Mouse (Mus musculus) CH12.LX (cell line): Measurements from ENCODE around the gene Pigl.

Experiments used
- CTCF ChIP-seq, 2 experiments: IDR thresholded peaks in 1 of 2; conservative IDR thresholded peaks in 1 of 2; 2 replicates each; pipeline ENCODE4 v1.5.1; 2011 to 2012; ENCODE audit warnings: low read depth in 2 of 2, low read length in 2 of 2, improper control_type of control experiment in 1 of 2, inconsistent platforms in 1 of 2, mild to moderate bottlenecking in 1 of 2, moderate library complexity in 1 of 2
- NRF1 ChIP-seq: IDR thresholded peaks from 2 replicates; pipeline ENCODE4 v1.6.1; 2014; ENCODE audit warnings: low read depth, mild to moderate bottlenecking, inconsistent platforms, low read length, improper control_type of control experiment, moderate library complexity
- POLR2A ChIP-seq: IDR thresholded peaks from 2 replicates; pipeline ENCODE4 v1.6.1; 2011; ENCODE audit warnings: low read depth, mild to moderate bottlenecking, improper control_type of control experiment, low read length
- TBP ChIP-seq: conservative IDR thresholded peaks from 2 replicates; pipeline ENCODE4 v1.6.1; 2011; ENCODE audit warnings: low read depth, low read length, improper control_type of control experiment
- ZNF384 ChIP-seq: IDR thresholded peaks from 2 replicates; pipeline ENCODE4 v1.6.1; 2012; ENCODE audit warnings: low read depth, low read length, improper control_type of control experiment, inconsistent platforms

- peak; percentile 69 for TF ChIP-seq NRF1
- no peak for TF ChIP-seq ZNF384
- TF ChIP-seq TBP: peak; percentile 93
- TF ChIP-seq POLR2A: peak; percentile 99
- TF ChIP-seq CTCF (conservative IDR thresholded peaks at IDR 0.05 in 1 of 2, IDR thresholded peaks at IDR 0.05 in 1 of 2; ENCODE audit: low read depth in 2 of 2, low read length in 2 of 2): no peak
Observed at GRCm38 (mm10) chr11:62457241-62457890, 894 bp upstream of the Pigl start.
